Mouse (Mus musculus) neural tube, embryonic 15.5 days (tissue): ENCODE results near the gene Traf3. TPM values are rescaled to one million over a fixed set of nuclear protein-coding genes. Genes with fewer than 3 reads are reported as not detected.

ENCODE experiments used
- ATAC-seq: fragments of 200-750 bp; cut with Nextera tagmentation; 2 replicates; pipeline ENCODE4 v1.8.0; 2017; ENCODE audit warnings: mild to moderate bottlenecking, moderate TSS enrichment, moderate library complexity; ENCODE audit not compliant: low FRiP score
- H3K27ac ChIP-seq: fragments of 300-500 bp; sonication (generic); replicated peaks from 2 replicates; pipeline ENCODE4 v1.5.1; 2015; ENCODE audit warnings: mild to moderate bottlenecking, inconsistent platforms
- H3K27me3 ChIP-seq: fragments of 300-500 bp; sonication (generic); replicated peaks from 2 replicates; pipeline ENCODE4 v1.6.1; 2015; ENCODE audit warnings: inconsistent platforms
- H3K36me3 ChIP-seq: fragments of 300-500 bp; sonication (generic); 2 replicates; pipeline ENCODE4 v1.6.1; 2015; ENCODE audit warnings: inconsistent platforms
- H3K4me1 ChIP-seq: fragments of 300-500 bp; sonication (generic); 2 replicates; pipeline ENCODE4 v1.6.1; 2015; ENCODE audit warnings: inconsistent platforms
- H3K4me2 ChIP-seq: fragments of 300-500 bp; sonication (generic); 2 replicates; pipeline ENCODE4 v1.6.1; 2015; ENCODE audit warnings: inconsistent platforms, mild to moderate bottlenecking, moderate library complexity
- H3K4me3 ChIP-seq: fragments of 300-500 bp; sonication (generic); replicated peaks from 2 replicates; pipeline ENCODE4 v1.5.1; 2015; ENCODE audit warnings: mild to moderate bottlenecking, inconsistent platforms
- H3K9ac ChIP-seq: fragments of 300-500 bp; sonication (generic); replicated peaks from 2 replicates; pipeline ENCODE4 v1.6.1; 2015; ENCODE audit warnings: mild to moderate bottlenecking, inconsistent platforms
- H3K9me3 ChIP-seq: fragments of 300-500 bp; sonication (generic); replicated peaks from 2 replicates; pipeline ENCODE4 v1.6.1; 2016; ENCODE audit warnings: inconsistent platforms
- WGBS: fragments of 180-500 bp; shearing (Covaris S2); methylation state at CpG from one replicate; pipeline ENCODE4 v1.1.7; 2015; ENCODE audit warnings: mixed read lengths; 5-methylcytosine and 5-hydroxymethylcytosine counted together
- polyA plus RNA-seq: library from polyadenylated mRNA; unstranded; fragments of >200 nt; fragmentation: Nextera tagmentation; extraction: Ambion mirVana; gene quantifications from 2 replicates; pipeline ENCODE4 v1.2.1, GENCODE M21; 2015

The Traf3 gene
- polyA plus RNA-seq, 1 experiment from 2014 or later, result 19.0 TPM

GRCm38 (mm10) chr12:111211729-111212128, 45.6 kb downstream of the Traf3 start:
- no peak overlapping the region for H3K9ac ChIP-seq
- 72% methylated on average over 5 of the region's 5 CpGs for WGBS
- no peak for ATAC-seq
- H3K4me2 ChIP-seq, result no peak overlapping the region
- H3K4me3 ChIP-seq, result no peak overlapping the region
- no peaks in the 10 kb centered on the region for H3K4me1 ChIP-seq
- H3K36me3 ChIP-seq, result no peaks in the 10 kb centered on the region
- H3K27me3 ChIP-seq, result no peaks in the 10 kb centered on the region
- no peak overlapping the region for H3K27ac ChIP-seq
- H3K9me3 ChIP-seq, result no peaks in the 10 kb centered on the region

GRCm38 (mm10) chr12:111218867-111219266, 52.7 kb downstream of the Traf3 start:
- H3K27ac ChIP-seq, result no peak overlapping the region
- H3K9me3 ChIP-seq, result no peaks in the 10 kb centered on the region
- no peak overlapping the region for H3K4me3 ChIP-seq
- 96% methylated on average over 6 of the region's 6 CpGs for WGBS
- no peak overlapping the region for H3K4me2 ChIP-seq
- H3K4me1 ChIP-seq, result no peaks in the 10 kb centered on the region
- H3K27me3 ChIP-seq, result no peaks in the 10 kb centered on the region
- ATAC-seq, result no peak
- peaks cover 16% of the 10 kb centered on the region for H3K36me3 ChIP-seq
- H3K9ac ChIP-seq, result no peak overlapping the region

GRCm38 (mm10) chr12:111225197-111225780, 59.1 kb downstream of the Traf3 start:
- Histone ChIP-seq H3K9ac (no peak overlapping the region), H3K4me3 (no peak overlapping the region), H3K36me3 (peaks cover 16% of the 10 kb centered on the region), H3K9me3 (no peaks in the 10 kb centered on the region), H3K27ac (peak overlapping the region; percentile 23; the same call in 1 of the 2 replicates), H3K4me1 (peaks cover 6% of the 10 kb centered on the region; the same call in 1 of the 2 replicates), H3K4me2 (no peak overlapping the region), H3K27me3 (no peaks in the 10 kb centered on the region)
- 74% methylated on average over 10 of the region's 10 CpGs for WGBS
- ATAC-seq, result no peak

GRCm38 (mm10) chr12:111227410-111227809, 61.2 kb downstream of the Traf3 start:
- 82% methylated on average over 4 of the region's 4 CpGs for WGBS

GRCm38 (mm10) chr12:111228488-111228887, 62.3 kb downstream of the Traf3 start:
- Histone ChIP-seq H3K9ac (no peak overlapping the region), H3K27ac (no peak overlapping the region), H3K4me2 (no peak overlapping the region), H3K4me1 (peaks cover 6% of the 10 kb centered on the region; the same call in 1 of the 2 replicates), H3K9me3 (no peaks in the 10 kb centered on the region), H3K4me3 (no peak overlapping the region), H3K27me3 (no peaks in the 10 kb centered on the region), H3K36me3 (no peaks in the 10 kb centered on the region)
- whole genome bisulfite sequencing, result 96% methylated on average over 5 of the region's 5 CpGs
- no peak for ATAC-seq

More at GRCm38 (mm10) chr12:111227410-111227809, 61.2 kb downstream of the Traf3 start:
- Histone ChIP-seq H3K4me1 (peaks cover 6% of the 10 kb centered on the region; the same call in 1 of the 2 replicates), H3K36me3 (peaks cover 2% of the 10 kb centered on the region), H3K9ac (no peak overlapping the region), H3K4me3 (no peak overlapping the region), H3K27me3 (no peaks in the 10 kb centered on the region), H3K27ac (no peak overlapping the region), H3K4me2 (no peak overlapping the region), H3K9me3 (no peaks in the 10 kb centered on the region)
- ATAC-seq, result no peak

GRCm38 (mm10) chr12:111230793-111231192, 64.6 kb downstream of the Traf3 start:
- Histone ChIP-seq H3K9me3 (no peaks in the 10 kb centered on the region), H3K4me1 (no peaks in the 10 kb centered on the region), H3K36me3 (no peaks in the 10 kb centered on the region), H3K27ac (no peak overlapping the region), H3K27me3 (no peaks in the 10 kb centered on the region), H3K9ac (no peak overlapping the region), H3K4me3 (no peak overlapping the region), H3K4me2 (no peak overlapping the region)
- no peak for ATAC-seq
- 94% methylated on average over 2 of the region's 2 CpGs for WGBS

- 93% methylated on average over 4 of the region's 4 CpGs for WGBS
- Histone ChIP-seq H3K9me3 (no peaks in the 10 kb centered on the region), H3K27ac (no peak overlapping the region), H3K4me1 (peaks cover 5% of the 10 kb centered on the region; the same call in 1 of the 2 replicates), H3K4me2 (no peak overlapping the region), H3K36me3 (peaks cover 9% of the 10 kb centered on the region; the same call in 1 of the 2 replicates), H3K4me3 (no peak overlapping the region), H3K9ac (no peak overlapping the region), H3K27me3 (no peaks in the 10 kb centered on the region)
- no peak for ATAC-seq
Measured at GRCm38 (mm10) chr12:111233798-111234197, 67.6 kb downstream of the Traf3 start.

GRCm38 (mm10) chr12:111234383-111234782, 68.2 kb downstream of the Traf3 start:
- peaks cover 15% of the 10 kb centered on the region for H3K36me3 ChIP-seq
- H3K4me1 ChIP-seq, result peaks cover 8% of the 10 kb centered on the region; the same call in 1 of the 2 replicates
- H3K4me2 ChIP-seq, result no peak overlapping the region
- ATAC-seq, result no peak
- WGBS, result 92% methylated on average over 9 of the region's 9 CpGs
- no peak overlapping the region for H3K4me3 ChIP-seq
- no peak overlapping the region for H3K27ac ChIP-seq
- no peaks in the 10 kb centered on the region for H3K9me3 ChIP-seq
- no peak overlapping the region for H3K9ac ChIP-seq
- H3K27me3 ChIP-seq, result no peaks in the 10 kb centered on the region

GRCm38 (mm10) chr12:111235631-111236030, 69.5 kb downstream of the Traf3 start:
- Histone ChIP-seq H3K9me3 (no peaks in the 10 kb centered on the region), H3K27me3 (no peaks in the 10 kb centered on the region)
- 95% methylated on average over 6 of the region's 6 CpGs for WGBS

GRCm38 (mm10) chr12:111237611-111238188, 71.5 kb downstream of the Traf3 start:
- H3K4me3 ChIP-seq, result no peak overlapping the region
- no peak overlapping the region for H3K27ac ChIP-seq
- ATAC-seq, result no peak
- no peak overlapping the region for H3K4me2 ChIP-seq
- no peak overlapping the region for H3K9ac ChIP-seq
- peaks cover 21% of the 10 kb centered on the region for H3K36me3 ChIP-seq
- no peaks in the 10 kb centered on the region for H3K9me3 ChIP-seq
- peaks cover 8% of the 10 kb centered on the region; the same call in 1 of the 2 replicates for H3K4me1 ChIP-seq
- no peaks in the 10 kb centered on the region for H3K27me3 ChIP-seq
- 96% methylated on average over 16 of the region's 16 CpGs for WGBS

More at GRCm38 (mm10) chr12:111235631-111236030, 69.5 kb downstream of the Traf3 start:
- H3K27ac ChIP-seq, result no peak overlapping the region
- H3K9ac ChIP-seq, result no peak overlapping the region
- ATAC-seq, result no peak
- H3K4me3 ChIP-seq, result no peak overlapping the region
- no peak overlapping the region for H3K4me2 ChIP-seq
- H3K4me1 ChIP-seq, result peaks cover 8% of the 10 kb centered on the region; the same call in 1 of the 2 replicates
- peaks cover 15% of the 10 kb centered on the region for H3K36me3 ChIP-seq

- 91% methylated on average over 5 of the region's 5 CpGs for WGBS
- Histone ChIP-seq H3K27ac (peak overlapping the region; percentile 54), H3K4me3 (no peak overlapping the region), H3K27me3 (no peaks in the 10 kb centered on the region), H3K9ac (no peak overlapping the region), H3K4me1 (peaks cover 8% of the 10 kb centered on the region; the same call in 1 of the 2 replicates), H3K9me3 (no peaks in the 10 kb centered on the region), H3K36me3 (peaks cover 26% of the 10 kb centered on the region), H3K4me2 (no peak overlapping the region)
- no peak for ATAC-seq
Measured at GRCm38 (mm10) chr12:111238345-111238744, 72.2 kb downstream of the Traf3 start.

- Histone ChIP-seq H3K27me3 (no peaks in the 10 kb centered on the region), H3K4me2 (no peak overlapping the region), H3K9me3 (no peaks in the 10 kb centered on the region), H3K4me1 (peaks cover 8% of the 10 kb centered on the region; the same call in 1 of the 2 replicates), H3K4me3 (no peak overlapping the region), H3K9ac (no peak overlapping the region), H3K36me3 (peaks cover 30% of the 10 kb centered on the region), H3K27ac (peak overlapping the region; percentile 54)
- WGBS, result 51% methylated on average over 4 of the region's 4 CpGs
- no peak for ATAC-seq
Measured at GRCm38 (mm10) chr12:111238778-111239177, 72.6 kb downstream of the Traf3 start.
